Mouse (Mus musculus): ENCODE data around the gene Tmem19. TPM values are rescaled to one million over a fixed set of nuclear protein-coding genes. Genes with fewer than 3 reads are reported as not detected.

Tmem19 gene
- 19.0 TPM for total RNA-seq (2023)

GRCm38 (mm10) chr10:115361840-115362622 is at the start of gene Tmem19:
TSS of gene Tmem19 (minus strand) at chr10:115362501.

DNA sequence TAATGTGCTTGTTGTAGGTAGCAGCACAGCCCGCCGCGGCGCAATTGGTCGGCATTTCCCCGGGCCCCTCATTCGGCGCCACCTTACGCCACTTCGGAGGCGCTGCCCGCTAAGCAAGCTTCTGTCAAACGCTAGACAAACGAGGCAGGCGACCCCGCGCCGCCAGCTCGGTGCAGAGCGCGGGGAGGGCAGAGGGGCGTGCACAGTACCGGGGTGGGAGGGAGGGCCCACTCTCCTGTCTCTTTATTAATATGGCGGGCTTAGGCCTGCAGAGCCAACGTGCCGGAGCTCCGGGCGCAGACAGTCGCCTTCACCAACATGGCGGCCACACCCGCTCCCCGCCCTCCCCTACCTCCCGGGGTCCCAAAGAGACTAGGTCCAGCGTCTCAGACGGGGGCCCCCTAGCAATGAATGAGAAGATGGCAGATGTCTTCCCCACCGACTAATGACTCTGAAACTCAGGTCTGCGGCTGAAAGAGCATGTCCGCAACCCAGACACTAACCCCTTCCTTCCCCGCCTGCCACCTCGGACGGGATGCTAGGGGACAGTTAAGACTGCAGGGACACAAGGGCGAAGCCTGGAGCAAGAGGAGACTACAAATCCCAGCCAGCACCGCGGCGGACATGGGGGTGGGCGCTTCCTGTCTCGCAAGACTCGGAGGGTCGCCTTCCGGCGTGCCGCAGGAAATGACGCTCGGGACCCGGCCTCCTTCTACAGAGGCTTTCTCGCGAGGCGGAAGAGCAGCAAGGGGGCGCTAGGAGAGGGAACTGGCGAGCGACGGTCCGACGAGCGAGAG is 22.1 kb upstream of the Tmem19 start, which contains the start of the genes Thap2 and Zfc3h1:
TSS of gene Thap2 (minus strand) at position 223 of the 797 bp plus-strand sequence.
TSS of gene Zfc3h1 (plus strand) at position 739 of the 797 bp plus-strand sequence.

DNA sequence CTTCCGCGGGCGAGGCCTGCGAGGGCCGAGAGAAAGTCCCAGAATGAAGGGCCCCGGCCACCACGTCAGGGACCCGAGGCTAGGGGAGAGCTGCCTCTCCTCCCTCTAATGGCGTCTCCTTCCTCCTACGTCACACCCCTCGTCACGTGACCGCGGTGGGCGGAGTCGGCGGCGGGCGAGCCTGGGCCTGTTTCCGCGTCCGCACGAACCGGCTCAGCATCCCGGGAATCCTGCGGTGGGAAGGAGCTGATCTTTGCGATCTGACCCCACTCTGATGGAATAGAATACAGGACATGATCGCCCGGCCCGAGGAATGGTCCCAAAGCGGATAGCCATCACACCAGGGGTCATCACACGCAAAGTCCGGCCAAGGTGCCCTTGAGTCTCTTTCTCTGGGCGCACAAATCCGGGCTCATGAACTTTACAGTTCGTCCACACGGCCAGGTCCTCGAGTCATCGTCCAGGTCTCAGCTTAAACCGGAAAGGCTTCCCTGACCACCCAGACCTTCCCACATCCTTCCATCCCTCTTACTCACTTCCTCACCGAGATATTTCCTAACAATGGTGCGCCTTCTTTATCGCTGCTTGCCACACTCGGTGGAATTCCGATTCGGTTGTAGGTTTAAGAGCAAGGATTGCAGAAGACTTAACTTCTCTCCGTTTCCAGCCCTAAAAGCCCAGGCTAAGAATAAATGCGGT is 46.7 kb downstream of the Tmem19 start, which contains the start of gene Rab21:
TSS of gene Rab21 (minus strand) at position 122 of the 699 bp plus-strand sequence.

Other genes with a start within 250 kb of the Tmem19 start
- not detected for gene Tph2, start 177.5 kb downstream of the Tmem19 start, total RNA-seq (2023)
- gene Tbc1d15, start 111.0 kb downstream of the Tmem19 start, total RNA-seq (2023), result 132 TPM
- 55.7 TPM for gene Rab21, start 46.9 kb downstream of the Tmem19 start, total RNA-seq (2023)
- 8.1 TPM for gene Thap2, start 21.9 kb upstream of the Tmem19 start, total RNA-seq (2023)
- gene Zfc3h1, start 22.5 kb upstream of the Tmem19 start, total RNA-seq (2023), result 63.6 TPM
- not detected for gene A930009A15Rik, start 207.5 kb upstream of the Tmem19 start, total RNA-seq (2023)
- gene Lgr5, start 225.3 kb upstream of the Tmem19 start, total RNA-seq (2023), result not detected

All from CD4-positive naive resting alpha-beta T cell, adult 57 days (primary cell).